Mouse (Mus musculus) CH12.LX (cell line): Measurements from ENCODE around the gene Ppp2r5d. TPM values are rescaled to one million over a fixed set of nuclear protein-coding genes. Genes with fewer than 3 reads are reported as not detected.

Experiments
- DNase-seq: peaks from one replicate; pipeline ENCODE4 v3.0.0-alpha.2; 2013; ENCODE audit errors: extremely low read depth
- H3K27ac ChIP-seq: 2 replicates; pipeline ENCODE4 v1.5.1; 2012; ENCODE audit warnings: low read depth, mild to moderate bottlenecking, control low read depth, moderate library complexity; ENCODE audit not compliant: insufficient read depth
- H3K27me3 ChIP-seq: replicated peaks from 2 replicates; pipeline ENCODE3; 2012; ENCODE audit warnings: inconsistent platforms
- H3K36me3 ChIP-seq, 2 experiments: replicated peaks in 1 of 2; 2 replicates each; pipeline versions ENCODE3 to v1.6.1; 2012; ENCODE audit warnings: inconsistent platforms in 1 of 2, low read length in 1 of 2, mild to moderate bottlenecking in 1 of 2, mixed read lengths in 1 of 2, moderate library complexity in 1 of 2; ENCODE audit not compliant: control insufficient read depth in 1 of 2, insufficient read depth in 1 of 2
- H3K4me1 ChIP-seq, 2 experiments: 2 replicates each; pipeline ENCODE4 v1.6.1; 2012; ENCODE audit warnings: inconsistent platforms in 1 of 2, moderate library complexity in 1 of 2; ENCODE audit not compliant: insufficient read depth in 2 of 2, control insufficient read depth in 1 of 2
- H3K4me2 ChIP-seq: 2 replicates; pipeline ENCODE4 v1.6.1; 2012; ENCODE audit warnings: low read depth, mild to moderate bottlenecking, control low read depth; ENCODE audit not compliant: poor library complexity, insufficient read depth, severe bottlenecking
- H3K4me3 ChIP-seq, 3 experiments: fragments of 150-350 bp in 1 of 3; sonication (generic) in 1 of 3; replicated peaks in 1 of 3; 2 replicates each; pipeline versions ENCODE3 to v1.5.1; 2011 to 2012; ENCODE audit warnings: low read depth in 2 of 3, low read length in 2 of 3, mild to moderate bottlenecking in 2 of 3, moderate library complexity in 2 of 3, control low read depth in 1 of 3, improper control_type of control experiment in 1 of 3, inconsistent platforms in 1 of 3, mixed read lengths in 1 of 3; ENCODE audit not compliant: poor library complexity in 1 of 3
- H3K79me2 ChIP-seq: replicated peaks from 2 replicates; pipeline ENCODE4 v1.6.1; 2012; ENCODE audit warnings: mild to moderate bottlenecking, moderate library complexity; ENCODE audit not compliant: control insufficient read depth, poor library complexity, insufficient read depth, severe bottlenecking; ENCODE audit errors: extremely low read depth
- H3K9ac ChIP-seq: 2 replicates; pipeline ENCODE4 v1.6.1; 2012; ENCODE audit warnings: low read depth, mild to moderate bottlenecking, control low read depth, moderate library complexity; ENCODE audit not compliant: insufficient read depth
- H3K9me3 ChIP-seq: replicated peaks from 2 replicates; pipeline ENCODE3; 2012; ENCODE audit warnings: low read length, inconsistent platforms, mixed read lengths
- BHLHE40 ChIP-seq: IDR thresholded peaks from 2 replicates; pipeline ENCODE4 v1.6.1; 2011; ENCODE audit warnings: mild to moderate bottlenecking, low read depth, low read length, improper control_type of control experiment
- CHD1 ChIP-seq: IDR thresholded peaks from 2 replicates; pipeline ENCODE4 v1.6.1; 2012; ENCODE audit warnings: low read depth, low read length, improper control_type of control experiment, inconsistent platforms
- CHD2 ChIP-seq: IDR thresholded peaks from 2 replicates; pipeline ENCODE4 v1.6.1; 2011; ENCODE audit warnings: low read length, improper control_type of control experiment
- CTCF ChIP-seq, 2 experiments: IDR thresholded peaks in 1 of 2; conservative IDR thresholded peaks in 1 of 2; 2 replicates each; pipeline ENCODE4 v1.5.1; 2011 to 2012; ENCODE audit warnings: low read depth in 2 of 2, low read length in 2 of 2, improper control_type of control experiment in 1 of 2, inconsistent platforms in 1 of 2, mild to moderate bottlenecking in 1 of 2, moderate library complexity in 1 of 2
- E2F4 ChIP-seq: IDR thresholded peaks from 2 replicates; pipeline ENCODE4 v1.6.1; 2011; ENCODE audit warnings: low read depth, low read length, improper control_type of control experiment; ENCODE audit not compliant: insufficient replicate concordance
- ELF1 ChIP-seq: IDR thresholded peaks from 2 replicates; pipeline ENCODE4 v1.6.1; 2014; ENCODE audit warnings: low read depth, mild to moderate bottlenecking, inconsistent platforms, low read length, improper control_type of control experiment
- EP300 ChIP-seq: IDR thresholded peaks from 2 replicates; pipeline ENCODE4 v1.6.1; 2011; ENCODE audit warnings: low read length, improper control_type of control experiment
- ETS1 ChIP-seq: conservative IDR thresholded peaks from 2 replicates; pipeline ENCODE4 v1.6.1; 2012; ENCODE audit warnings: low read depth, mild to moderate bottlenecking, inconsistent platforms, low read length, improper control_type of control experiment, moderate library complexity
- GABPA ChIP-seq: IDR thresholded peaks from 2 replicates; pipeline ENCODE4 v1.6.1; 2012; ENCODE audit warnings: low read depth, low read length, improper control_type of control experiment, inconsistent platforms; ENCODE audit not compliant: insufficient replicate concordance
- HCFC1 ChIP-seq: IDR thresholded peaks from 2 replicates; pipeline ENCODE4 v1.6.1; 2012; ENCODE audit warnings: low read depth, mild to moderate bottlenecking, inconsistent platforms, low read length, improper control_type of control experiment
- IRF4 ChIP-seq: IDR thresholded peaks from 2 replicates; pipeline ENCODE4 v1.6.1; 2014; ENCODE audit warnings: low read depth, mild to moderate bottlenecking, inconsistent platforms, low read length, improper control_type of control experiment
- JUND ChIP-seq: conservative IDR thresholded peaks from 2 replicates; pipeline ENCODE4 v1.6.1; 2011; ENCODE audit warnings: low read depth, low read length, improper control_type of control experiment
- KAT2A ChIP-seq: IDR thresholded peaks from 2 replicates; pipeline ENCODE4 v1.6.1; 2012; ENCODE audit warnings: low read length, improper control_type of control experiment, inconsistent platforms; ENCODE audit not compliant: insufficient replicate concordance
- MAFK ChIP-seq: IDR thresholded peaks from 2 replicates; pipeline ENCODE4 v1.6.1; 2011; ENCODE audit warnings: low read length, improper control_type of control experiment; ENCODE audit not compliant: insufficient replicate concordance
- MAX ChIP-seq: IDR thresholded peaks from 2 replicates; pipeline ENCODE4 v1.6.1; 2011; ENCODE audit warnings: low read length, improper control_type of control experiment
- MAZ ChIP-seq: IDR thresholded peaks from 2 replicates; pipeline ENCODE4 v1.6.1; 2012; ENCODE audit warnings: low read depth, mild to moderate bottlenecking, inconsistent platforms, low read length, improper control_type of control experiment, moderate library complexity
- MXI1 ChIP-seq: IDR thresholded peaks from 2 replicates; pipeline ENCODE4 v1.6.1; 2011; ENCODE audit warnings: mild to moderate bottlenecking, low read depth, low read length, improper control_type of control experiment
- MYC ChIP-seq: IDR thresholded peaks from 2 replicates; pipeline ENCODE4 v1.6.1; 2011; ENCODE audit warnings: low read depth, mild to moderate bottlenecking, improper control_type of control experiment, low read length
- NELFE ChIP-seq: IDR thresholded peaks from 2 replicates; pipeline ENCODE4 v1.6.1; 2011; ENCODE audit warnings: low read depth, low read length, improper control_type of control experiment
- NRF1 ChIP-seq: IDR thresholded peaks from 2 replicates; pipeline ENCODE4 v1.6.1; 2014; ENCODE audit warnings: low read depth, mild to moderate bottlenecking, inconsistent platforms, low read length, improper control_type of control experiment, moderate library complexity
- PAX5 ChIP-seq: IDR thresholded peaks from 2 replicates; pipeline ENCODE4 v1.6.1; 2012; ENCODE audit warnings: low read length, inconsistent platforms, mixed read lengths
- POLR2A ChIP-seq: IDR thresholded peaks from 2 replicates; pipeline ENCODE4 v1.6.1; 2011; ENCODE audit warnings: low read depth, mild to moderate bottlenecking, improper control_type of control experiment, low read length
- POLR2AphosphoS2 ChIP-seq: IDR thresholded peaks from 2 replicates; pipeline ENCODE4 v1.6.1; 2011; ENCODE audit warnings: low read depth, low read length, improper control_type of control experiment
- RAD21 ChIP-seq: IDR thresholded peaks from 2 replicates; pipeline ENCODE4 v1.6.1; 2011; ENCODE audit warnings: low read depth, mild to moderate bottlenecking, low read length, improper control_type of control experiment, moderate library complexity
- RCOR1 ChIP-seq: conservative IDR thresholded peaks from 2 replicates; pipeline ENCODE4 v1.6.1; 2012; ENCODE audit warnings: low read depth, mild to moderate bottlenecking, inconsistent platforms, low read length, improper control_type of control experiment
- SIN3A ChIP-seq: IDR thresholded peaks from 2 replicates; pipeline ENCODE4 v1.6.1; 2012; ENCODE audit warnings: low read length, improper control_type of control experiment, inconsistent platforms
- SMC3 ChIP-seq: IDR thresholded peaks from 2 replicates; pipeline ENCODE4 v1.6.1; 2011; ENCODE audit warnings: low read depth, low read length, improper control_type of control experiment
- TBP ChIP-seq: conservative IDR thresholded peaks from 2 replicates; pipeline ENCODE4 v1.6.1; 2011; ENCODE audit warnings: low read depth, low read length, improper control_type of control experiment
- TCF12 ChIP-seq: IDR thresholded peaks from 2 replicates; pipeline ENCODE4 v1.6.1; 2014; ENCODE audit warnings: low read depth, mild to moderate bottlenecking, inconsistent platforms, low read length, improper control_type of control experiment
- UBTF ChIP-seq: IDR thresholded peaks from 2 replicates; pipeline ENCODE4 v1.6.1; 2012; ENCODE audit warnings: low read depth, mild to moderate bottlenecking, inconsistent platforms, low read length, improper control_type of control experiment, moderate library complexity
- USF1 ChIP-seq: IDR thresholded peaks from 2 replicates; pipeline ENCODE4 v1.6.1; 2014; ENCODE audit warnings: low read depth, mild to moderate bottlenecking, inconsistent platforms, low read length, improper control_type of control experiment
- ZKSCAN1 ChIP-seq: IDR thresholded peaks from 2 replicates; pipeline ENCODE4 v1.6.1; 2012; ENCODE audit warnings: low read depth, inconsistent platforms, low read length, improper control_type of control experiment, borderline replicate concordance
- ZNF384 ChIP-seq: IDR thresholded peaks from 2 replicates; pipeline ENCODE4 v1.6.1; 2012; ENCODE audit warnings: low read depth, low read length, improper control_type of control experiment, inconsistent platforms
- dilution Hi-C: fragments of 300-500 bp; cut with MboI; formaldehyde crosslinking; loops from 2 replicates; pipeline ENCODE4 v1.14.3; 2020; ENCODE audit warnings: low sequenced_read_pairs; ENCODE audit not compliant: extremely low pct_unique_long_range_greater_than_20kb, extremely low pct_ligation_motif_present
- in situ Hi-C: fragments of 300-500 bp; cut with MboI; formaldehyde crosslinking; loops from 3 replicates; pipeline ENCODE4 v1.14.3; 2019; ENCODE audit warnings: low sequenced_read_pairs, low pct_ligation_motif_present, low pct_unique_long_range_greater_than_20kb, mixed read lengths
- polyA plus RNA-seq: library from polyadenylated mRNA; unstranded; fragments of >175 nt; gene quantifications from 2 replicates; pipeline ENCODE4 v1.2.1, GENCODE M21; 2012; ENCODE audit warnings: low read depth; ENCODE audit not compliant: insufficient read length
- total RNA-seq, 2 experiments: library from RNA; depleted of rRNA; stranded (reverse); fragments of 300-350 nt in 1 of 2; fragments of >200 nt in 1 of 2; gene quantifications; 2 replicates each; pipeline ENCODE4 v1.2.3; 2012 to 2014

The Ppp2r5d gene
- total and polyA plus RNA-seq, 3 experiments: 56.2 to 75.4 (median 57.7) TPM

DNA sequence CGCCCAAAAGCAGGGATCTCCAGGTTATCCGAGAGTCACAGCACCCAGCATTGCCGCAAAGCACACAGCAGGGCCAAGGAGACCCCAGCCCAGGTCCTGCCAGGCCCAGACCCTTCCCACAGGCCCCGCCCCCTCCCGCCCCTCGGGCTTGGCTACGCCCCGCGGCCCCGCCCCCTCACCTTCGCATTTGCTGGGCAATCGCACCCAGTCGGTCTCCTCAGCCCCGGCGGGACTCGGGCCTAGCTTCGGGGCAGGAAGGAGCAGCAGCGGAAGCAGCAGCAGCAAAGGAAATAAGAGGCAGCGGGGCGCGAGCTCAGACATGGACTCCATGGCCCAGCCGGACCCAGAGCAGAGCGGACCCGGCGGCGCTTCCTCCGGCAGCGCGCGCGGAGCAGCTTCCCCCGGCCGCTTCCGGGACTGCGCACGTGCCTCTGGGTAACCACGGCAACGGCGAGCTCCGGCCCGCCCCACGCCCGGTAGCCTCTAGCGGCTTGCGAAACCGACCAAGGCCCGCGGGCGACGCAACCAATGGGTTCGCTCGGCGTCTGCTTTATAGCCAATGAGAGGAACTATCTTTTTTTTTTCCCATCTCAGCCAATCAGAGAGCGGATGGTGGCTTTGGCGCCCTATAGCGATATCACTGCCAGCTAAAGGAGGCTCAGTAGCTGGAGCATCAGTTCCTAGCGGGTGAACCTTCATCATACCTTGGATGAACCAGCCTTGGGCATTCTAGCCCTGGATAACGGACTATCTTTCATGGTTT, 47.1 kb upstream of the Ppp2r5d start, which contains the start of gene Cnpy3 (continued):
- TF ChIP-seq E2F4 (peak; percentile 95; the same call in 1 of the 2 replicates), BHLHE40 (peak; percentile 100), UBTF (peak; percentile 69; the same call in 1 of the 2 replicates), KAT2A (0 out of 2 replicates have a peak, but pooled peaks have one; percentile 68), EP300 (0 out of 2 replicates have a peak, but pooled peaks have one; percentile 26)

DNA sequence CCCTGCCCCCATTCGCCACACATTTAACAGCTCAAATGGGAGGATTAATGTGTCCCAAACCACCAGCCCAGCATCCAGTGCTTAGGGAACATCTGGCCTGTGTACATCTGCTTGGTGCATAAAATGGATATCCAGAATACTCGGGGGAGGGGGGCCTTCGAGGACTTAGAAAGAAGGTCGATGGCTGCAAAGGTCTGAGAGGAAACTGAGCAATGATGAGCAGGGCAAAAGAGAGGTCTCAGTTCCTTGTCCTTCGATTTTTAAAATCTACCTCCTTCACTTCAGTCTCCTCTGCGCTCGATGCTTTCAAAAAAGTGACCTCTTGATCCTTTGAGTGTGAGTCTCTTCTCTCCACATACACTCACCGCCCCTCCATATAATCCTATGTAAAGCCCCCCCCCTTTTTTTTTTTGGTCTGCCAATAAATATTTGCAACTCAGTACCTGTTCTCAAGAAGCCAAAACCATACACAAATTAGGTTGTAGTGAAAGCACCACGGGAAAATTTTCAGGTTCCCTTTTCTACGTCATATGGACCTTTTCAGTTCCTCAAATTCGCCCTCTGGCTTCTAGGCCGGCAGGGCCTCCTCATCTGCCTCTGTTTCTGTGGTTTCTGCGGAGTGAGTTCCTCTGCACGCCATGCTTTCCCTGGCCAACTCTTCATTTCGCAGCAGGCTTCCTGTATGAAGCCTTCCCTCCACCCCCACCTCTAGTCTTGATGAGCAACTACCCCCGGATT, 46.3 kb upstream of the Ppp2r5d start:
- Histone ChIP-seq H3K9ac (peak overlapping the region; percentile 98), H3K27me3 (no peaks in the 10 kb centered on the region), H3K4me3 (peak overlapping the region; percentile 68 to 79 (median 73)), H3K36me3 (peaks cover 10 to 19% of the 10 kb centered on the region in 2 experiments), H3K9me3 (peaks cover 13% of the 10 kb centered on the region), H3K27ac (peak overlapping the region; percentile 99), H3K4me2 (peak overlapping the region; percentile 88), H3K4me1 (peaks cover 10 to 40% of the 10 kb centered on the region in 2 experiments), H3K79me2 (peaks cover 34% of the 10 kb centered on the region)
- in situ Hi-C loops (no loop called here), dilution Hi-C loops (no loop called here)
- DNase-seq: peak; percentile 98
- peak; percentile 65; the same call in 1 of the 2 replicates for TF ChIP-seq ELF1
- TF ChIP-seq NRF1: peak; percentile 20; the same call in 1 of the 2 replicates
- TF ChIP-seq JUND: peak; percentile 93
- no peak for TF ChIP-seq POLR2AphosphoS2
- peak; percentile 100 for TF ChIP-seq EP300
- no peak; the same call in 1 of the 2 replicates for TF ChIP-seq NELFE
- 0 out of 2 replicates have a peak, but pooled peaks have one; percentile 36 for TF ChIP-seq KAT2A
- no peak for TF ChIP-seq E2F4
- no peak for TF ChIP-seq CTCF (conservative IDR thresholded peaks at IDR 0.05 in 1 of 2, IDR thresholded peaks at IDR 0.05 in 1 of 2; ENCODE audit: low read depth in 2 of 2, low read length in 2 of 2)
- no peak for TF ChIP-seq MXI1
- TF ChIP-seq MAFK: peak; percentile 96
- TF ChIP-seq PAX5: no peak
- peak; percentile 93 for TF ChIP-seq MYC
- TF ChIP-seq UBTF: no peak
- TF ChIP-seq ZKSCAN1: no peak
- peak; percentile 86 for TF ChIP-seq MAX
- peak; percentile 92 for TF ChIP-seq SIN3A
- TF ChIP-seq ZNF384: peak; percentile 94
- peak; percentile 95 for TF ChIP-seq CHD2
- peak; percentile 100 for TF ChIP-seq RCOR1
- TF ChIP-seq GABPA: no peak
- TF ChIP-seq MAZ: peak; percentile 87
- peak; percentile 55; the same call in 1 of the 2 replicates for TF ChIP-seq HCFC1
- TF ChIP-seq POLR2A: peak; percentile 71
- TF ChIP-seq IRF4: peak; percentile 100
- peak; percentile 12; the same call in 1 of the 2 replicates for TF ChIP-seq SMC3
- TF ChIP-seq ETS1: peak; percentile 96
- peak; percentile 92 for TF ChIP-seq TBP
- TF ChIP-seq RAD21: no peak; the same call in none of the 2 replicates
- TF ChIP-seq USF1: no peak
- peak; percentile 68 for TF ChIP-seq CHD1
- TF ChIP-seq TCF12: peak; percentile 100
